Mouse (Mus musculus) embryonic fibroblast, embryonic 13.5 days (primary cell): ENCODE measurements around the gene Trpc7. TPM values are rescaled to one million over a fixed set of nuclear protein-coding genes. Genes with fewer than 3 reads are reported as not detected.
A peak's percentile ranks its signal among the peaks of the same experiment; 100 is the strongest.

Experiments
- H3K27ac ChIP-seq: 2 replicates; pipeline ENCODE4 v1.5.1; 2012; ENCODE audit warnings: low read length, control low read depth, inconsistent platforms; ENCODE audit not compliant: insufficient read depth
- H3K4me1 ChIP-seq: 2 replicates; pipeline ENCODE4 v1.6.1; 2011; ENCODE audit warnings: low read length; ENCODE audit not compliant: control insufficient read depth, insufficient read depth
- H3K4me3 ChIP-seq: 2 replicates; pipeline ENCODE4 v1.5.1; 2011; ENCODE audit warnings: mild to moderate bottlenecking, control low read depth, low read length; ENCODE audit not compliant: insufficient read depth
- CTCF ChIP-seq: IDR thresholded peaks from 2 replicates; pipeline ENCODE4 v1.5.1; 2011; ENCODE audit warnings: mild to moderate bottlenecking, control low read depth, low read length, moderate library complexity, borderline replicate concordance; ENCODE audit not compliant: insufficient read depth
- POLR2A ChIP-seq: IDR thresholded peaks from 2 replicates; pipeline ENCODE4 v1.6.1; 2011; ENCODE audit warnings: low read depth, mild to moderate bottlenecking, control low read depth, low read length, moderate library complexity
- polyA plus RNA-seq: library from polyadenylated mRNA; stranded (reverse); fragments of >200 nt; gene quantifications from 2 replicates; pipeline ENCODE4 v1.2.4, GENCODE M21; 2011; ENCODE audit warnings: low read depth; ENCODE audit not compliant: missing spikeins, insufficient read length

Trpc7 gene
- polyA plus RNA-seq, 1 experiment: not detected

GRCm38 (mm10) chr13:56770786-56771185, 125.0 kb downstream of the Trpc7 start:
- peaks cover 7% of the 10 kb centered on the region for H3K4me1 ChIP-seq
- H3K4me3 ChIP-seq: no peak overlapping the region
- no peak overlapping the region for H3K27ac ChIP-seq
- TF ChIP-seq POLR2A (no peak), CTCF (no peak)

DNA sequence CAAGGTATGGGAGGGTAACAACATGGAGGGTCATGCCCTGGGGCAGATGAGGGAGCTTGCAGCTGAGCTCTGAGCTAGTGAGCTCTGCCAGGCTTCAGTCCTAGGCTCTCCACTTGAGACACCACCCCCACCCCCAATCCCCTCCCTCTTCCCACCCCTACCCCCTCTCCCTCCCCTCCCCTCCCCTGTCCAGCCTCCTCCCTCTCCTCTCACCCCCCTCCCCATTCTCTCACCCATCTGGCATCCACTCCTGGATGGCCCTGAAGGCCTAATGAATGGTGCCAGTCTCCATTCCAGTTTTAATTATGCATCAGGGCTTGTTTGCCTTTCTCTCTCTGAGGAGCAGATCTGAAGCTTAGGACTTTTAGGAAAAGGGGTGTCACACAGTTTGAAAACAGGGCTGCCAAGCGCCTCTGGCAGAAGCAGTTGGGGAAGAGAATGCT, 125.6 kb downstream of the Trpc7 start:
- TF ChIP-seq POLR2A (no peak), CTCF (no peak)
- H3K4me1 ChIP-seq: peaks cover 9% of the 10 kb centered on the region
- H3K27ac ChIP-seq: no peak overlapping the region
- H3K4me3 ChIP-seq: no peak overlapping the region

- Histone ChIP-seq H3K27ac (no peak overlapping the region), H3K4me3 (no peak overlapping the region), H3K4me1 (peaks cover 9% of the 10 kb centered on the region)
- TF ChIP-seq POLR2A: no peak
- no peak for TF ChIP-seq CTCF
These were observed 126.4 kb downstream of the Trpc7 start for GRCm38 (mm10) chr13:56769431-56769830.

DNA sequence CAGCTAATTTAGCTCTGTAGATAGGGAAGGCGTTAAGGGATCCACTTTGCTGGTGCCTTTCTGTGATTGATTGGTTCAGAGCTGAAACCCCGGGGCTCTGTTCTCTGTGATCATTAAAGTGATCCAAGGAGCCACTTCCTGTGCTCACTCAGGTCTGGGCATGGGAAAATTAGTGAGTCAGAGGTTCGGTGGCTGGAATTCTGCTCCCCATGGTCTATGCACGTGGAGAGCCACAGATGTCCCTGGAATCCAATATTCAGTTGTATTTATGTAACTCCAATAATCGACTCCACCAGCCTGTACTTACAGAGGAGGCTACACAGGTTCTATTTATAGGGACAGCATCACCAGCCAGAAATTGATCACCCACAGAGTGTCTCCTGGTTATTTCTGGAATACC, 129.6 kb downstream of the Trpc7 start:
- H3K4me3 ChIP-seq: no peak overlapping the region
- peaks cover 9% of the 10 kb centered on the region for H3K4me1 ChIP-seq
- TF ChIP-seq POLR2A (no peak), CTCF (no peak)
- no peak overlapping the region for H3K27ac ChIP-seq

DNA sequence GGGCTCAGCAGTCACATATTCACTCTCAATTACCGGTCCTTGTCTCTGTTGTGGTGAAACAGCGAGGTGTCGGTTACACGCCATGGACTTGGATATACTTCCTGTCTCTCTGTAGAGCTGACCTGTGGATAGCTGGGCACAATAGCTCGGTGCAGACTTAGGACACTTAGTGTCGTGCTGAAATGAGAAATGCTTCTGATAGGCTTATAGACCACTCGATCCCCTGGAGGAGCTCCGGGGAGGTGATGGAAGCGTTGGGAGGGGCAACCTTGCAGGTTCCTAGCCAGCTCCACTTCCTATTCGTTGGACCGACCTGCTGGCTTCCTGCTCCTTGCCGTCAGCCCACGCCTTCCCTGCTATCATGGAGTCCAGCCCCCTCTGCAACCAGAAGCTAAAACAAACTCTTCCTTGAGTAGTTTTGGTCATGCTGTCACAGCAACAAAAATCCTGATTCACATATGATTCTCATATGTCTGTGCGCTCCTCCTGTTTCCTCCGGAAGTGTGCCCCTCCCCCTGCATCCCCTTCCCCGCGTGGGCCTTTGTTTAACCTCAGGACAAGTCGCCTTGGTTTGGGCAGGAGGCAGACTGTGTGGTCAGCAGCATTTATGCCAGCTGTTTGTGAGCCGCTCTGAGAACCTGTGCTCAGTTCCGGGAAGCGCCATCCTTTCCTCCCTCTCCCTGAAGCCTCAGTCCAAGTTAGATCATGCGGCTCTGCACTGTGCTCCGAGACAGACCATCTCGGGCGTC, 130.3 kb downstream of the Trpc7 start:
- TF ChIP-seq CTCF: no peak
- Histone ChIP-seq H3K4me1 (peaks cover 9% of the 10 kb centered on the region), H3K4me3 (no peak overlapping the region), H3K27ac (no peak overlapping the region)

DNA sequence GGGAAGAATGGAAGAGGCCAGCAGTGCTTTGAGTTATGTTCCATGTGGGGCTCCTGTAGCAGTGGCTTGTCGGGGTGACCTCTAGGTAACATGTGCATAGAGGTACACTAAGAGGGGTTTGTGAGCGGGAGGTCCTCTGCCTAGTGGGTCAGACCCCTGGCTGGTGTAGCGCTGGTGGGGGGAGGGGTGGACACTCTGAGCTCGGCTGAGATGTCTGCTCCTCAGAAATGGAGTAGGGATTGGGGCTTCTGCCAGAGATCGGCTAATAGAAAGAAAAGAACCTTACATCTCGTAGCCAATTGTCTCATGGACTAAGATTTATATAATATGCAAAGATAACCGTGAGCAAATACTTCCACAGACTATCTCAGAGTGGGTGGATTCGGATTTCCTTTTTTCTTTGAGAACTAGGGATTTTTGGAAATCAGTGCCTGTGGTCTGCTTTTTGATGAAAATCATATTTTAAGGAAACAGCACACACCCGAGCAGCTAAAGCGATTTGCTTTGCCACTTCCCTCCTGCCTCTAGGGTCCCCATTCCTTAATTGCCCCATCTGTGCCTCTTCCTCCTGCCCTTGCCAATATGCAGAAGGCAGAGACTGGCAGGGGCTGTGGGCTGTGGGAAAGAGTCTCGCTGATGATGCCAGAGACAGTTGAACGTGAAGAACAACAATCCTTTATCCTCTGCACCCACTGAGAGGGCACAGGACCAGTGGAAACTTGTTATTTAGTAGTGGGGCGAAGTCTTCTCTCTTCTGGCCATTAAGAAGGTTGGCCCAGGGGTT, 133.2 kb downstream of the Trpc7 start:
- Histone ChIP-seq H3K4me3 (no peak overlapping the region), H3K4me1 (peaks cover 9% of the 10 kb centered on the region), H3K27ac (no peak overlapping the region)
- no peak for TF ChIP-seq CTCF
- no peak for TF ChIP-seq POLR2A

GRCm38 (mm10) chr13:56758492-56758891, 137.3 kb downstream of the Trpc7 start:
- H3K4me1 ChIP-seq: no peaks in the 10 kb centered on the region
- peak; percentile 68 for TF ChIP-seq CTCF
- TF ChIP-seq POLR2A: no peak
- H3K4me3 ChIP-seq: no peak overlapping the region
- no peak overlapping the region for H3K27ac ChIP-seq

DNA sequence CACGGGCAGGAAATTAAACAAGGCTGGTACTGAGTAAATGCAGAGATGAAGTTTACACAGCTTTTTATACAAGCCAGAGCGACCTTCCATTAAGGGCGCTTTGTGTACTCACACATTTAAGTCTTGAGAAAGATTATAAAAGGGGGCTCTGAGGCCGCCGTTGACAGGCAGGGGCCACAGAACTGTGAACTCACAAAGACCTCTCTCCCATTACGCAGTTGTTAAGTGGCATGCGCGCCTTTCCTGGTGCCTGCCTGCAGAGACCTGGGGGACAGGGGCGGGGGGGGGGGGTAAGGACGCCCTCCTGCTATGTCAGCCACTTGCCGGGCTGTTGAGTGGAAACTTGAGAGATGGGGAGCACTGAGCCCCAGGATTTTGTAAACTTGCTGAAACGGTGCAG, 138.6 kb downstream of the Trpc7 start:
- no peak overlapping the region for H3K27ac ChIP-seq
- TF ChIP-seq CTCF (no peak), POLR2A (no peak)
- H3K4me3 ChIP-seq: no peak overlapping the region
- H3K4me1 ChIP-seq: no peaks in the 10 kb centered on the region

DNA sequence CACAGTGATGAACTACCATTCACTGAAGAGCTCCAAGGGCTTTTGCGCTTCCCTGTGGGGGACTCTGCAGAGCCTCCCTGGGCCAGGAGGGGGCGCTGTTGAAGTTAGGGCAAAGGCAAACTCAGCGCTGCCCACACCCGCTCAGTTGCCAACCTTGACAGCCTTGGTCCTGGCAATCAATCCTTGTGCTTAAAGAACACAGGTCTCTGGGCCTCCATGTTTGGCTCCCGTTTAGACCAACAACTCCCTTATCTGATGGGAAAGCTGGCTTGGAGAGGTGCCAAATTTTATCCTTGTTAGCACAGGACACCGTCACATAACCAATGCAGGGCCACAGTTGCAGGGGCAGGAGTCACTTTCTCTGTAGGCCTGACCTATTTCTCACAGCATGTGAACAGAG, 139.9 kb downstream of the Trpc7 start:
- no peak for TF ChIP-seq POLR2A
- no peak for TF ChIP-seq CTCF
- no peak overlapping the region for H3K27ac ChIP-seq
- H3K4me3 ChIP-seq: no peak overlapping the region
- H3K4me1 ChIP-seq: no peaks in the 10 kb centered on the region

- H3K4me3 ChIP-seq: no peak within 1 kb of the TSS
- no peak for TF ChIP-seq CTCF
- no peak for TF ChIP-seq POLR2A
- no peaks in the 10 kb centered on the region for H3K4me1 ChIP-seq
- H3K27ac ChIP-seq: no peak within 1 kb of the TSS
These were observed 142.4 kb downstream of the Trpc7 start, which contains the start of gene Gm45623 for GRCm38 (mm10) chr13:56753192-56753951. Gene Gm45623, minus strand, starts transcription at chr13:56753827.
